Mouse (Mus musculus) brain, embryonic 14.5 days (tissue): Measurements from ENCODE around the gene Yipf4.

Experiments used
- CTCF ChIP-seq: fragments of 200-500 bp; IDR thresholded peaks from 2 replicates; pipeline ENCODE4 v1.5.1; 2012; ENCODE audit warnings: inconsistent platforms, mild to moderate bottlenecking, moderate library complexity, borderline replicate concordance; ENCODE audit not compliant: insufficient read depth, insufficient read length; ENCODE audit errors: extremely low read depth
- POLR2A ChIP-seq: fragments of 200-500 bp; IDR thresholded peaks from 2 replicates; pipeline ENCODE4 v1.6.1; 2012; ENCODE audit warnings: mild to moderate bottlenecking, inconsistent platforms, borderline replicate concordance; ENCODE audit not compliant: poor library complexity, insufficient read depth, insufficient read length, severe bottlenecking; ENCODE audit errors: extremely low read depth

DNA sequence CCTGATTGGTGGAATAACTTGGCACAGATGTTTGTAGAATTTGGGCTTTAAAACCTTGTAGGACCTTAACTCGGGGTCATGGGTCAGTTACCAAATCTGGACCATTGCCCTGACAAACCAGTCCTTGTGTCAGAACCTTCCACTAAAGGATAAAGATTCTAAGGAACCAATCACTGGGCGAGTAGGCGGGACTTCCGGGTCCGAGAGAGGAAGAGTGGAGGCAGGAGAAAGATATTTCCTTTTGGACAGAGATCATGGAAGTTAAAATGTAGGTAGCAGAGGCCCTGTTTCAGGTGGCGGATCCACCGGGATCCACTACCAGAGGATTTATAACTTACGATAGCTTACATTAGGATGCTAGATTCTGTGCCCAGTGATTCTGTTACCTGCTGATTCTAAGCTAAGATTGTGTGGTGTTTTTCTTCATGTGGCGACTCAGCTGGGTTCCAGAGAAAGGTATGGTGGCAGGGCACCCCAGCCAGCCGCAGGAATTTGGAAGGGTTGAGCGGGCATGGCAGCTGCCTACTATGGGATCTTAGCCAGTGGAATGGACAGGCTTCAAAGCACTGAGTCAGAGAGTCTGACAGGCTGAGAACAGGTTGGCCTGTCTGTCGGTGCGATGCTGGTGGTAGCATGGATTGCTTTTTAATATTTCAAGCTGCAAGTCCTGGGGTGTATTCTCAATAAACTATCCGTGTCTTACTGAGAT lies 8.8 kb upstream of the Yipf4 start:
- no peak for TF ChIP-seq CTCF
- no peak for TF ChIP-seq POLR2A
